Mouse (Mus musculus): ENCODE results near the gene Olfr549.

Olfr549 gene

GRCm38 (mm10) chr7:102591786-102592185 lies 42.1 kb downstream of the Olfr549 start, which contains the start of gene Olfr551:
TSS of gene Olfr551 (minus strand) at chr7:102591886.
- no peak for DNase-seq (ENCODE audit: low read depth, low spot score)

- no peak for DNase-seq (ENCODE audit: low read depth, low spot score)
Observed at GRCm38 (mm10) chr7:102597378-102598031, 47.8 kb downstream of the Olfr549 start, which contains the start of gene Olfr552. TSS of gene Olfr552 (plus strand) at chr7:102597770.

All from ES-CJ7 (cell line).